Mouse (Mus musculus) cerebellum, adult 9-11 months (tissue): ENCODE data around the gene Fam71d.

Source experiments
- DNase-seq: peaks from one replicate; pipeline ENCODE4 v3.0.0; 2022

The Fam71d gene

DNA sequence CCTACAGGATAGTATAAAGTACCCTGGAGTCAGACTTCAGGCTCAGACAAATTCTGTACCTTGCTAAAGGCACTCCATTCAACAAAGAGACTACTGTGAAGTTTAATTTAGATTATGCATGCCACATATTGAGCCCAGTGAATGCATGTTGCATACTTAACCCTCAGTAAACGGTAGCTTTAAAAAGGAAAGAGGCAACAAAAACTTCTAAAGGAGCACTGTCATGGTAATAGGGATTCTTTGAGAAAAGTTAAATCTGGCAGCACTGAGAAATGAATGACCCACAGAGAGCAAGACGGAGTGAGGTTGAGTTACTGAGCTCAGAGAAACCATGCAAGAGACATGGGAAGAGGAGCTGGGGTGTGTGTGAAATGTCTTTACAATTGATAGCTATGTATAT, 86.6 kb downstream of the Fam71d start:
- DNase-seq: no peak

DNA sequence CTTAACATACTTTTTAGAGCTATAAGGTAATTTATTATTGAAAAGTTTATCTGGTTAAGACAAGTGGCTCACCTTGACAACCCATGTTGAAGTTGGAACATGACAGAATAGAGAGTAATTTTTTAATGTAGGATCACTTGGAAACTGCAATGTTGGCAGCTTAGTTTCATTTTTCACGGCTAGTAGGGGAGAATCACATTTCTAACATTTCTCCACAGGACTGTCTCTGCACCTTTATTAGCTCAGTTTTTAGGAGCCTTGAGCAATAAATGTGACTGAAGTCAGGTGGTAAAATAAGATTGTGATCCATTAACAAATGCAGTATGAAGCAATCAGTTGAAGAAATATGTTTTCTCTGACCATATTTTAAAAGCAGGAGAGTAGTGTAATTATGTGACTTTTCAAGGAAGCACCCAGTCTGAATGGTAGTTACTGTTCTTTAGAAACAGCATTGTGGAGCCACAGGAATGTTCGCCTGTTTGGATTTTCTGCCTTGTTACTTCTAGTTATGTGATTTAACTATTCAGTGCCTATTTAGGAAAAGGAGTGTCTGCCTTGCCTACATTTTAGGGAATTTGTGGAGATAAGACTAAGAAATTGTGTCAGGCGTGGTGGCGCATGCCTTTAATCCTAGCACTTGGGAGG, 87.2 kb downstream of the Fam71d start:
- DNase-seq: no peak
